Mouse (Mus musculus): ENCODE results near the gene Strn. TPM values are rescaled to one million over a fixed set of nuclear protein-coding genes. Genes with fewer than 3 reads are reported as not detected.

Strn gene
- polyA plus RNA-seq, 1 experiment from 2014 or later: 21.6 TPM

DNA sequence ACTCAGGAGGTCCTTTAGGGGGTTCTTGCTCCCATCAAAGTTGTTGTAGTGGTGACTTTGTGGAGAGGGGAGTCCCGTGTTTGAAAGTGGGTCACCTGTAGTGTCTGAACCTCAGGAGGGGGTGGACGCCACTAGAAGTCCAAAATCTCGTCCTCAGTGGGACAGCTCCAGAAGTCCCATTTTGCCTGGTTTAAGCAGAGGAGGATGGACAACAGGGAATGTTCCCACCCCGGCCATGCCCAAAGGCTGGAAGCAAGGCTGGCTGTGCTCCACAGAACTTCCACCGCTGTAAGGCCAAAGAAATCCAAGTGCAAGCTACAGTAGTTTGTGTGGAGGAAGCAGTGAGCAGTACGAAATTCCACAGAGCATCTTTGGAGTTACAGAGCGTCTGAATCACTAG, 117.0 kb downstream of the Strn start:
- Histone ChIP-seq H3K4me1 (ENCODE audit: control insufficient read depth in 2 of 2, insufficient read depth in 2 of 2, low read length in 2 of 2) (no peaks in the 10 kb centered on the region), H3K9me3 (ENCODE audit: control insufficient read depth, low read length) (peaks cover under 1% of the 10 kb centered on the region; the same call in 1 of the 2 replicates), H3K9ac (ENCODE audit: low read length) (no peak overlapping the region), H3K4me3 (ENCODE audit: control insufficient read depth in 1 of 2, insufficient read depth in 1 of 2, low read depth in 1 of 2, low read length in 2 of 2) (no peak overlapping the region), H3K27me3 (ENCODE audit: control insufficient read depth, insufficient read depth, low read length) (no peaks in the 10 kb centered on the region), H3K27ac (replicated peaks in 1 of 2; ENCODE audit: control insufficient read depth in 1 of 2, insufficient read depth in 1 of 2, low read depth in 2 of 2, low read length in 2 of 2) (no peak overlapping the region), H3K4me2 (ENCODE audit: low read length) (no peak overlapping the region), H3K36me3 (ENCODE audit: control insufficient read depth, insufficient read depth, low read length) (no peaks in the 10 kb centered on the region)
- ATAC-seq (ENCODE audit: insufficient number of reproducible peaks, insufficient read depth, low FRiP score, low read depth): no peak
- WGBS: 80% methylated on average over 7 of the region's 7 CpGs

DNA sequence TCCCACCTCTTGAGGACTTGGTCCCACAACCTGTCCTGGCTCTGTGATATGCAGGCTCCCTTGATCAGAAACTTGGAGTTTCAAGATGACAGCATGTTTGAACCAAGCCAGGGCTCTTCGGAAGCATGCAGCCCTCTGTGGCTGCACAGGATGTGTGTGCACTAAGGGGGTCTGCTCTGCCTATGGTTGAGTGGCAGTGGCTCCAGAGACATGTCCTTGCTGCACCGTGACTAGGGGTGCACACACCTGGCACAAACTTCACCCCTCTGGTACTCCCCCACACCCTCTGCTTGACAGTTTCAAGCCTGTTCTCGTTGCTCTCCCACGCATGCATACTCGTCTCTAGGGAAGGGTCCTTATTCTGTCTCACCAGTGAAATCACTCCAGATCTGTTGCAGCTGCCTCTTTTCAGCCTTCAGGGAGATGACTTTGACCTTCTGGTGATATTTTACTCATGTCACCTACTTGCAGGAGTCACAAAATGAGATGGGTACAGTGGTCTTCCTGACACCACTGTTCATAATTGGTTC, 118.8 kb downstream of the Strn start:
- H3K27me3 ChIP-seq (ENCODE audit: control insufficient read depth, insufficient read depth, low read length): no peaks in the 10 kb centered on the region
- no peak overlapping the region for H3K4me2 ChIP-seq (ENCODE audit: low read length)
- WGBS: 82% methylated on average over 5 of the region's 5 CpGs
- no peak overlapping the region for H3K4me3 ChIP-seq (ENCODE audit: control insufficient read depth in 1 of 2, insufficient read depth in 1 of 2, low read depth in 1 of 2, low read length in 2 of 2)
- no peaks in the 10 kb centered on the region for H3K9me3 ChIP-seq (ENCODE audit: control insufficient read depth, low read length)
- no peaks in the 10 kb centered on the region for H3K4me1 ChIP-seq (ENCODE audit: control insufficient read depth in 2 of 2, insufficient read depth in 2 of 2, low read length in 2 of 2)
- H3K36me3 ChIP-seq (ENCODE audit: control insufficient read depth, insufficient read depth, low read length): no peaks in the 10 kb centered on the region
- H3K9ac ChIP-seq (ENCODE audit: low read length): no peak overlapping the region
- no peak for ATAC-seq (ENCODE audit: insufficient number of reproducible peaks, insufficient read depth, low FRiP score, low read depth)
- no peak overlapping the region for H3K27ac ChIP-seq (replicated peaks in 1 of 2; ENCODE audit: control insufficient read depth in 1 of 2, insufficient read depth in 1 of 2, low read depth in 2 of 2, low read length in 2 of 2)

DNA sequence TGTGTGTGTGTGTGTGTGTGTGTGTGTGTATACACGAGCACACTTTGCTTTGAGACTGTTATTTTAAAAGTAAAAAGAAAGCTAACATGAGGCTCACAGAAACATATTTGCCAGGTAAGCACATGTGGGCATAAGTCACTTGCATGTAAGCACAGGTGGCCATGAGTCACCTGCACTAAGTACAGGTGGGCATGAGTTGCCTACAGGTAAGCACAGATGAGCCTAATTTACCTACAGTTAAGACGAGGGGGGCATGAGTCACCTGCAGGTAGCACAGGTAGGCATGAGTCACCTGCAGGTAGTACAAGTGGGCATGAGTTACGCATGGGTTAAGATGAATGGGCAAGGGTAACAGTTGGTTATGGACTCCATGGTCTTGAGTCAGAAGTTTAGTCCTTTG, 121.9 kb downstream of the Strn start:
- H3K27ac ChIP-seq (replicated peaks in 1 of 2; ENCODE audit: control insufficient read depth in 1 of 2, insufficient read depth in 1 of 2, low read depth in 2 of 2, low read length in 2 of 2): no peak overlapping the region
- no peak overlapping the region for H3K9ac ChIP-seq (ENCODE audit: low read length)
- no peak overlapping the region for H3K4me3 ChIP-seq (ENCODE audit: control insufficient read depth in 1 of 2, insufficient read depth in 1 of 2, low read depth in 1 of 2, low read length in 2 of 2)
- H3K4me1 ChIP-seq (ENCODE audit: control insufficient read depth in 2 of 2, insufficient read depth in 2 of 2, low read length in 2 of 2): no peaks in the 10 kb centered on the region
- H3K9me3 ChIP-seq (ENCODE audit: control insufficient read depth, low read length): no peaks in the 10 kb centered on the region
- H3K4me2 ChIP-seq (ENCODE audit: low read length): no peak overlapping the region
- 73% methylated on average over 3 of the region's 3 CpGs for WGBS
- no peaks in the 10 kb centered on the region for H3K36me3 ChIP-seq (ENCODE audit: control insufficient read depth, insufficient read depth, low read length)
- no peak for ATAC-seq (ENCODE audit: insufficient number of reproducible peaks, insufficient read depth, low FRiP score, low read depth)
- H3K27me3 ChIP-seq (ENCODE audit: control insufficient read depth, insufficient read depth, low read length): no peaks in the 10 kb centered on the region

DNA sequence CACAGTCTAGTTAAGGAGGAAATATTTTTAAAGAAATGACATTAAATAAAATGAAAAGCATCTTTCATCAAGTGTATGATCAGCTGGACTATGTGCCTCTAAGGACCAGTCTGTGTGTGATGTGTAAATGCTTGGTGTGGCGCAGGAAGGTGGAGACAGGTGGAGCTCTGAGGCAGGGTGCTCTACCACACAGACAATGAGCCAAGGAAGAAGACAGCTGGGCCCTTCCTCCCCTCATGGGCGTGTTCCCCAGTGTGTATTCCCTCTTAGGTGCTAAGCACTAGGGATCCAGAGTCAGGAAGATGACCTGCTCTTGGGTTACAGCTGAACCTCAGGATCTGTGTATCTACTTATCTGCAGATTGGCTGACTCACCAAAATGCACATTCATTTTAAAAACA, 122.5 kb downstream of the Strn start:
- no peak overlapping the region for H3K4me2 ChIP-seq (ENCODE audit: low read length)
- no peaks in the 10 kb centered on the region for H3K4me1 ChIP-seq (ENCODE audit: control insufficient read depth in 2 of 2, insufficient read depth in 2 of 2, low read length in 2 of 2)
- H3K27ac ChIP-seq (replicated peaks in 1 of 2; ENCODE audit: control insufficient read depth in 1 of 2, insufficient read depth in 1 of 2, low read depth in 2 of 2, low read length in 2 of 2): no peak overlapping the region
- H3K9me3 ChIP-seq (ENCODE audit: control insufficient read depth, low read length): no peaks in the 10 kb centered on the region
- no peak overlapping the region for H3K9ac ChIP-seq (ENCODE audit: low read length)
- H3K27me3 ChIP-seq (ENCODE audit: control insufficient read depth, insufficient read depth, low read length): no peaks in the 10 kb centered on the region
- H3K4me3 ChIP-seq (ENCODE audit: control insufficient read depth in 1 of 2, insufficient read depth in 1 of 2, low read depth in 1 of 2, low read length in 2 of 2): no peak overlapping the region
- no peak for ATAC-seq (ENCODE audit: insufficient number of reproducible peaks, insufficient read depth, low FRiP score, low read depth)
- no peaks in the 10 kb centered on the region for H3K36me3 ChIP-seq (ENCODE audit: control insufficient read depth, insufficient read depth, low read length)
- WGBS: 65% methylated on average over 2 of the region's 2 CpGs

DNA sequence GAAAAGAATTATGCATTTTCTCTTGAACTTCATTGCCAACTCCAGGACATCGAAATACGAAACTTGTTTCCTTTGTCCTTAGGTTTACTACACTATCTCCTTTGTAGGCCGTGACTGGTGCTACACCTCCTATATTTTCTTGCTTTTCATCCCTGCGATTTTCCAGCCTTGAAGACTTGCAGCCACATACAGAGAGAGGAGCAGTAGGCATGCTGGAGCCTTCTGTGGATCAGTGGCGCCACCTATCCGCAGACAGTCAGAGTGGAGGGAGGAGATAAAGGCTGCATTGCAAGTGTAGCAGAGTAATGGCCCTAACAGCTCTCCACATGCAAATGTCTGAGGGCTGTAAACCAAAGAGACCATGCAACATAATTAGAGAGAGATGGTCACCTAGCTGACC, 125.9 kb downstream of the Strn start:
- Histone ChIP-seq H3K27me3 (ENCODE audit: control insufficient read depth, insufficient read depth, low read length) (no peaks in the 10 kb centered on the region), H3K9ac (ENCODE audit: low read length) (no peak overlapping the region), H3K4me2 (ENCODE audit: low read length) (no peak overlapping the region), H3K9me3 (ENCODE audit: control insufficient read depth, low read length) (no peaks in the 10 kb centered on the region), H3K27ac (replicated peaks in 1 of 2; ENCODE audit: control insufficient read depth in 1 of 2, insufficient read depth in 1 of 2, low read depth in 2 of 2, low read length in 2 of 2) (no peak overlapping the region), H3K4me3 (ENCODE audit: control insufficient read depth in 1 of 2, insufficient read depth in 1 of 2, low read depth in 1 of 2, low read length in 2 of 2) (no peak overlapping the region), H3K36me3 (ENCODE audit: control insufficient read depth, insufficient read depth, low read length) (no peaks in the 10 kb centered on the region), H3K4me1 (ENCODE audit: control insufficient read depth in 2 of 2, insufficient read depth in 2 of 2, low read length in 2 of 2) (no peaks in the 10 kb centered on the region)
- no peak for ATAC-seq (ENCODE audit: insufficient number of reproducible peaks, insufficient read depth, low FRiP score, low read depth)
- 74% methylated on average over 6 of the region's 6 CpGs for WGBS

DNA sequence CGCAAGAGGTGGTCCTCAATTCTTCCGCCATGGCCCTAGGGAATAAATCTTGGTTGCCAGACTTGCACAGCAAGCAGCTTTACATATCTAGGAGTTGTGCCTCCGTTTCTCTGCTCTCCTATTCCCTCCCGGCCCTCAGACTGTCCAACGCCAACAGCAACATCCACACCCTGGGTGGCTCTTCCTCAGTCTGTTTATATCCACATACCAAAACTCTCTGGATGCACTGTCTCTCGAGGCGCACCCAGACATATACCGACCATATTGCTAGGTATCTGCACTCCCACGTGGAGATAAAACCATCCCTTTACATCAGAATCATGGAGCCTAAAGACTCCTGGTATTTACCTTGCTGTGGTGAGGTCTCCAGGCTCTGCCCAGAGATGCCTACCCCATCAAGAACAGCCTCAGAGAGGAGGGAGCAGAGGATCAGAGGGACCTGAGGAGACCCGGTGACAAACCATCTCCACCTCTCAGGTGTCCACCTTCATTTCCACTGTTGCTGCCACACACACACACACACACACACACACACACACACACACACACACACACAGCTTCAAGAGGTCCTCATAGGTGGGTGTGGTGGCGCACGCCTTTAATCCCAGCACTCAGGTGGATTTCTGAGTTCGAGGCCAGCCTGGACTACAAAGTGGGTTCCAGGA, 127.7 kb downstream of the Strn start:
- Histone ChIP-seq H3K4me2 (ENCODE audit: low read length) (no peak overlapping the region), H3K4me1 (ENCODE audit: control insufficient read depth in 2 of 2, insufficient read depth in 2 of 2, low read length in 2 of 2) (no peaks in the 10 kb centered on the region), H3K36me3 (ENCODE audit: control insufficient read depth, insufficient read depth, low read length) (no peaks in the 10 kb centered on the region), H3K4me3 (ENCODE audit: control insufficient read depth in 1 of 2, insufficient read depth in 1 of 2, low read depth in 1 of 2, low read length in 2 of 2) (no peak overlapping the region), H3K27ac (replicated peaks in 1 of 2; ENCODE audit: control insufficient read depth in 1 of 2, insufficient read depth in 1 of 2, low read depth in 2 of 2, low read length in 2 of 2) (no peak overlapping the region), H3K27me3 (ENCODE audit: control insufficient read depth, insufficient read depth, low read length) (no peaks in the 10 kb centered on the region), H3K9ac (ENCODE audit: low read length) (no peak overlapping the region), H3K9me3 (ENCODE audit: control insufficient read depth, low read length) (no peaks in the 10 kb centered on the region)
- ATAC-seq (ENCODE audit: insufficient number of reproducible peaks, insufficient read depth, low FRiP score, low read depth): no peak
- WGBS: 84% methylated on average over 13 of the region's 13 CpGs

DNA sequence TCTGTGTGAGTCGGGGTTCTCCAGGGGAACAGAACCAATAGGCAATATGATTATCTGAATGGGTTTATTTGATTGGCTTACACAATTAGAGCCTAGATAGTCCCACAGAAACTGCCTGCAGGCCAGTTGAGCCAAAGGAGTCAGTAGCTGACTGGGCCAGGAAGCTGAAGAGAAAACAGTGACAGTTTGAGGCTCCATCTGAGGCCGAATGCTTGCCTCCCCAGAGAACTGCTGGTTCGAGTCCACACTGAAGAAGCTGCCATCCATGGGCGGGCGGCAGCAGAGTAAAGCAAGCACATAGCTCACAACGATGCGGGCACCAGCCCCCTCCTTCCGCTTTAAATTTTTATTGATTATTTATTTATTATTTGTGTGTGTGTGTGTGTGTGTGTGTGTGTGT, 128.3 kb downstream of the Strn start:
- H3K27me3 ChIP-seq (ENCODE audit: control insufficient read depth, insufficient read depth, low read length): no peaks in the 10 kb centered on the region
- H3K9me3 ChIP-seq (ENCODE audit: control insufficient read depth, low read length): no peaks in the 10 kb centered on the region
- H3K4me3 ChIP-seq (ENCODE audit: control insufficient read depth in 1 of 2, insufficient read depth in 1 of 2, low read depth in 1 of 2, low read length in 2 of 2): no peak overlapping the region
- no peak overlapping the region for H3K27ac ChIP-seq (replicated peaks in 1 of 2; ENCODE audit: control insufficient read depth in 1 of 2, insufficient read depth in 1 of 2, low read depth in 2 of 2, low read length in 2 of 2)
- WGBS: 73% methylated on average over 8 of the region's 8 CpGs
- H3K4me1 ChIP-seq (ENCODE audit: control insufficient read depth in 2 of 2, insufficient read depth in 2 of 2, low read length in 2 of 2): no peaks in the 10 kb centered on the region
- H3K4me2 ChIP-seq (ENCODE audit: low read length): no peak overlapping the region
- no peak for ATAC-seq (ENCODE audit: insufficient number of reproducible peaks, insufficient read depth, low FRiP score, low read depth)
- H3K9ac ChIP-seq (ENCODE audit: low read length): no peak overlapping the region
- H3K36me3 ChIP-seq (ENCODE audit: control insufficient read depth, insufficient read depth, low read length): no peaks in the 10 kb centered on the region

DNA sequence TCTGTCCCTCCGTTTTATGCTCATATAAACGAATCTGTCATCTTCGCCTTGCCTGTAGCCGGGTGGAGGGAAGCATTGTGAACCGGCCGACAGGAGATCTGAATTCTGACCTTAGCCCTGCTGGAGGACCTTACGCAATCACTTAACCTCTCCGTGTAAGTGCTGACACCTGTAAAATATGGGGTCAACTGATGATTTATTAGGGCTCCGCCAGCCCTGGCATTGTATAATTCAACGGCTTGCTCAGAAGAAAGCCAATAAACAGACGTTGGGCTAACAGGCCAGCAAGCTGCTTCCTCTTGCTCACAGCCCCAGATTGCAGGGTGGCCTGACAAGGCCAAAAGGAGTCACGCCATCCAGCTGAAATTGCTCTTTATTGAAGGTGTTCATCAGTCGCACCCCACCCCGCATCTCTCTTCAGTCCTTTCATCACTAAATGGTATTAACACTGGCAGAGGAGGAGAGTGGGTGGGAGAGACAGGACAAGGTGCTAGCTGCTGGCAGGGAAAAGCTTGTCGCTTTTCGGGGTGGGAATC, 128.8 kb downstream of the Strn start:
- Histone ChIP-seq H3K4me2 (ENCODE audit: low read length) (no peak overlapping the region), H3K27ac (replicated peaks in 1 of 2; ENCODE audit: control insufficient read depth in 1 of 2, insufficient read depth in 1 of 2, low read depth in 2 of 2, low read length in 2 of 2) (no peak overlapping the region), H3K27me3 (ENCODE audit: control insufficient read depth, insufficient read depth, low read length) (no peaks in the 10 kb centered on the region), H3K4me3 (ENCODE audit: control insufficient read depth in 1 of 2, insufficient read depth in 1 of 2, low read depth in 1 of 2, low read length in 2 of 2) (no peak overlapping the region), H3K9me3 (ENCODE audit: control insufficient read depth, low read length) (no peaks in the 10 kb centered on the region), H3K9ac (ENCODE audit: low read length) (no peak overlapping the region), H3K36me3 (ENCODE audit: control insufficient read depth, insufficient read depth, low read length) (no peaks in the 10 kb centered on the region), H3K4me1 (ENCODE audit: control insufficient read depth in 2 of 2, insufficient read depth in 2 of 2, low read length in 2 of 2) (no peaks in the 10 kb centered on the region)
- 64% methylated on average over 16 of the region's 16 CpGs for WGBS
- no peak for ATAC-seq (ENCODE audit: insufficient number of reproducible peaks, insufficient read depth, low FRiP score, low read depth)

All from heart, embryonic 14.5 days (tissue).